Mouse (Mus musculus): Measurements from ENCODE around the gene Kcp. TPM values are rescaled to one million over a fixed set of nuclear protein-coding genes. Genes with fewer than 3 reads are reported as not detected.

Gene Kcp
- polyA plus RNA-seq, 1 experiment = 4.9 TPM

DNA sequence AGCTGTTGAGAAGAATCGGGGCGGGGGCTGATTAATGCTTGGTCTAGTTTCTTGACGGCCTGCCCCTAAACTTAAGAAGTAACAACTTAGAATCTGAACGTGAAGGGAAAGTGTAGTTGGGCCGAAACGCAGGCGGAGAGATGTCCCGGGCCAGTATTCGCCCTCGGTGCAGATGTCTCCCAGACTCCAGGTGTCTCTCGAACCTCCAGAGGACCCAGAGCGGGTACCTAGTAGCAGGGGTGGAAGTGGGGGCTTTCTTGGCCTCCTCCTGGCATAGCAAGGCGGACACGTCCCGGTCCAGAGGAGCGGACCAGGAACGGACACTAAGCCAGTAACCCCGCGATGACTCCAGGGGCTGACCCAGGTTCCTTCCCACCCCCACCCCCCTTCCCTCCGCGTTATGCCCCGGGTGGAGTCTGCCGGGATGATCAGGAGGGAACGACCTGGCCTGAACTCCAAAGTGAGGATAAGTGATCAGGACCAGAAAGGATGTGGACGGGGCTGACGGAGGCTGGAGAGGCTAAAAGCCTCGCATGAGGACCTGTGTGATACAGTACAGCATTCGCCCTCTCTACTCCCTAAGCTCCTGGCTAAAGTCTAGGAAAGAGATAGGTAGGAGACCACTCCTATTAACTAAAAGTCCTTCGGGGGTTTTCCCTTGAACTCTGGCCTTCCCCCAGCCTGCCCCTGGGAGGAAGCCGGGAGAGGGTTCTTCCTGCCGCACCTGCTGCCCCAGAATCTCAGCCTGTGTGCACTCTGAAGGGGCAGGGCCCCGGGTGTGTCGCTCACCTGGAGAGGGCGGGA, 19.8 kb upstream of the Kcp start:
- peaks cover 7% of the 10 kb centered on the region; the same call in 1 of the 2 replicates for H3K27me3 ChIP-seq (ENCODE audit: control insufficient read depth, insufficient read depth, low read length)
- no peak for DNase-seq
- H3K4me1 ChIP-seq (ENCODE audit: control insufficient read depth, insufficient read depth, low read length) = 0 out of 2 replicates have a peak, but pooled peaks cover 3% of the 10 kb centered on the region
- TF ChIP-seq POLR2A (IDR thresholded peaks at IDR 0.05; ENCODE audit: borderline replicate concordance, insufficient read depth, low read length) (no peak), CTCF (IDR thresholded peaks at IDR 0.05; ENCODE audit: borderline replicate concordance, insufficient read depth, low read depth, low read length) (no peak)
- H3K4me3 ChIP-seq (replicated peaks; ENCODE audit: insufficient read depth, low read depth, low read length) = no peak overlapping the region
- 5% methylated on average over 34 of the region's 34 CpGs for WGBS
- no peak overlapping the region for H3K27ac ChIP-seq (ENCODE audit: insufficient read depth, low read length)

DNA sequence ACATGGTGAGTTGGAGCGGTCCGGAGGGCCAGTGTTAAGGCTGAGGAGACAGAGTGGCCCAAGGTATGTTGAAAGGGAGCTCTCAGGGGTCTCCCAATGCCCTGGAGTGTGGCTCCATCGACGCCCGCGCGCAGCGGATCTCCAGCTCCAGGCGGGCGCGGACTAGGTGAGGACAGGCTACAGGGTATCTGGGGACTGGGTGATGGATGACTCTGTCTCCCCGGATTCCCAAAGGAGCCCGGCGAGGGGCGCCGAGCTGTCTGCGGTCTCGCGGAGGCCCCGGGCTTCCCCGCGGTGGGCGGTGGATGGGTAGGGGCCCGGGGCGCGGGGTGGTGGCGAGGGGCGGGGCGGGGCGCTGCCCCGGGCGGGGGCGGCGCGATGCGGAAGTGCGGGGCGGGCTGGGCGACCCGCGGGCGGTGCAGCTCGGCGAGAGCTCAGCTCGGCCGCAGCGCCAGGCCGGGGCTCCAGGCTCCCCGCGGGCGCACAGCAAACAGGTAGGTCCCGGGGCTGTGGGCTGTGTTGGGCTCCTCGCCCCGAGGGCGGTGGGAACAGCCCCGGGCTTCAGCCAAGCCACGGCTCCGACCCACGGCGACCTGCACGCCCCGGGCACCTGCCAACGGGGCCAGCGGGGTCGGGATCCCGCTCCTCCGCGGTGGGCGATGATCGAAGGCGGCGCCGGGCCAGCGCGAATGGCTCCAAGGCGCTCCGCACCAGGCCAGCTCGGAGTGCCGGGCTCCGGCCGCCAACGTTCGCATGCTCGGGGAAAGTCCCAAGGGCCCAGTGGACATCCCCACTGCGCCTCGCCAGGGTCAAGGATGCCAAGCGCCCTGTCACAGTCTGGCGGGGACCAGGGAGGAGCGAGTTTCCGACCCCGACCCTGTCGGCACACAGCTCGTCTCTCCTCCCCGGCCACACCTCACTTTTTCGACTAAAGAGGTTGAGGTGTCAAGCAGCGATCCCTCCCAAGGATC, 18.8 kb upstream of the Kcp start, which contains the start of gene Irf5:
TSS of gene Irf5 (plus strand) at position 345 of the 971 bp plus-strand sequence.
- peaks cover 7% of the 10 kb centered on the region; the same call in 1 of the 2 replicates for H3K27me3 ChIP-seq (ENCODE audit: control insufficient read depth, insufficient read depth, low read length)
- peak in 1 of 2 experiments; percentile 25 for DNase-seq
- TF ChIP-seq POLR2A (IDR thresholded peaks at IDR 0.05; ENCODE audit: borderline replicate concordance, insufficient read depth, low read length) (no peak), CTCF (IDR thresholded peaks at IDR 0.05; ENCODE audit: borderline replicate concordance, insufficient read depth, low read depth, low read length) (no peak)
- no peak within 1 kb of the TSS for H3K27ac ChIP-seq (ENCODE audit: insufficient read depth, low read length)
- H3K4me3 ChIP-seq (replicated peaks; ENCODE audit: insufficient read depth, low read depth, low read length) = peak within 1 kb of the TSS; percentile 41
- H3K4me1 ChIP-seq (ENCODE audit: control insufficient read depth, insufficient read depth, low read length) = 0 out of 2 replicates have a peak, but pooled peaks cover 3% of the 10 kb centered on the region
- under 1% methylated on average over 96 of the region's 96 CpGs for WGBS

GRCm38 (mm10) chr6:29525256-29525655, 17.5 kb upstream of the Kcp start:
- Histone ChIP-seq H3K4me1 (ENCODE audit: control insufficient read depth, insufficient read depth, low read length) (0 out of 2 replicates have a peak, but pooled peaks cover 3% of the 10 kb centered on the region), H3K4me3 (replicated peaks; ENCODE audit: insufficient read depth, low read depth, low read length) (no peak overlapping the region), H3K27ac (ENCODE audit: insufficient read depth, low read length) (no peak overlapping the region), H3K27me3 (ENCODE audit: control insufficient read depth, insufficient read depth, low read length) (peaks cover 7% of the 10 kb centered on the region; the same call in 1 of the 2 replicates)
- TF ChIP-seq CTCF (IDR thresholded peaks at IDR 0.05; ENCODE audit: borderline replicate concordance, insufficient read depth, low read depth, low read length) = no peak
- TF ChIP-seq POLR2A (IDR thresholded peaks at IDR 0.05; ENCODE audit: borderline replicate concordance, insufficient read depth, low read length) = no peak
- no peak for DNase-seq
- 74% methylated on average over 6 of the region's 6 CpGs for WGBS

DNA sequence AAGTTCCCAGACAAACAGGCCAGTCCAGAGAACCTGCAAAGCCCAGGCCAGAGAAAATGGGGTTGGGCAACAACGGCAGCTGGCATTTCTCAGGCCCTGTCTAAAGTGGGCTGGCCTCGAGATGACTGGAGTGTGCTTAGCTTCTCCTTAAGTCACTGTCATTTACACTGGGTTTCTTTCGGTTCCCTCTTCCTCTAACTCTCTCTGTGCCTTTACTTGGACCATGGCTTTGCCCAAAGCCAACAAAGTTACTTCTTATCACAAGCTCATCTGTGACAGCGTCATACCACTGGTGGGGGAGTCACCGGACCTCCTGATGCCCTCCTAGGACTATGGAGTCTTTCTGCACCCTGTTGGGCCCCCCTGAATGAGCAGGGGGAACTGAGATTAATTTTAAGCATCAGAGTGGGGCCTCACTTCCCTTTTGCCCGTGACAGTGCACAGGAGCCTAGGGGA, 16.3 kb upstream of the Kcp start:
- Histone ChIP-seq H3K4me1 (ENCODE audit: control insufficient read depth, insufficient read depth, low read length) (0 out of 2 replicates have a peak, but pooled peaks cover 3% of the 10 kb centered on the region), H3K27me3 (ENCODE audit: control insufficient read depth, insufficient read depth, low read length) (peaks cover 7% of the 10 kb centered on the region; the same call in 1 of the 2 replicates), H3K27ac (ENCODE audit: insufficient read depth, low read length) (no peak overlapping the region), H3K4me3 (replicated peaks; ENCODE audit: insufficient read depth, low read depth, low read length) (no peak overlapping the region)
- TF ChIP-seq POLR2A (IDR thresholded peaks at IDR 0.05; ENCODE audit: borderline replicate concordance, insufficient read depth, low read length) (no peak), CTCF (IDR thresholded peaks at IDR 0.05; ENCODE audit: borderline replicate concordance, insufficient read depth, low read depth, low read length) (no peak)
- DNase-seq = no peak
- 61% methylated on average over 6 of the region's 6 CpGs for WGBS

GRCm38 (mm10) chr6:29523301-29524033, 15.7 kb upstream of the Kcp start:
- DNase-seq = no peak
- H3K4me3 ChIP-seq (replicated peaks; ENCODE audit: insufficient read depth, low read depth, low read length) = no peak overlapping the region
- 0 out of 2 replicates have a peak, but pooled peaks cover 3% of the 10 kb centered on the region for H3K4me1 ChIP-seq (ENCODE audit: control insufficient read depth, insufficient read depth, low read length)
- no peak overlapping the region for H3K27ac ChIP-seq (ENCODE audit: insufficient read depth, low read length)
- TF ChIP-seq CTCF (IDR thresholded peaks at IDR 0.05; ENCODE audit: borderline replicate concordance, insufficient read depth, low read depth, low read length) = no peak
- no peak for TF ChIP-seq POLR2A (IDR thresholded peaks at IDR 0.05; ENCODE audit: borderline replicate concordance, insufficient read depth, low read length)
- WGBS = 70% methylated on average over 12 of the region's 12 CpGs
- H3K27me3 ChIP-seq (ENCODE audit: control insufficient read depth, insufficient read depth, low read length) = peaks cover 7% of the 10 kb centered on the region; the same call in 1 of the 2 replicates

DNA sequence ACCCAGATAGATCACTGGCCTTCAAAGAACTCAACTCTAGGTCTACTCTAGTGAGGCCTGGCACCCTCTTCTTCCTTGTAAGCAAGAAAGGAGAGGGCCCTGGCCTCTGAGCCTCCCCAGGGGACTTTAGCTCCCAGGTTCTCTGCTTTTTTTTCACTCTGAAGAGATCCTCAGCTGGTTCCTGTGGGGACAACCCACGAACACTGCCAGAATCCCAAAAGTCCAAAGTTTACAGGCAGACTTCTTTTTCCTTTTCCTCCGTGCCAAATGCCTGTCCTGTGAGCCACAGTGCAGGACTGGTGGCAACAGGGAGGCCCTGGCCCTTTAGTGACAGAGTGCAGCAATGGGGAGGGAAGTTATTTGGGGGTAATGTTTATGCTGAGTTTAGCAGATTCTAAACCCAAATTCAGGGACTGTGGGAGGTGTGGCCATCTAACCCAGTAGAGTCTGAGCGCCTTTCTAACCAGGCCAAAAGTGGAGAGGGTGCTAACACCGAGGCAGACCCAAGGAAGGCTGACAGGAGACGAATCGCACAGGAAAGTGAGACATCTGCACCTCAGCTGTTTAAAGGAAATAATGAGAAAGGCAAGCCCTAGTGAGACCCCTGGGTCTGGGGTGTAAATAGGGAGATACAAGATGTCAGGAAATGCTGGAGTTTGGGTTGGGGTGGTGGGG, 15.0 kb upstream of the Kcp start:
- no peak overlapping the region for H3K4me3 ChIP-seq (replicated peaks; ENCODE audit: insufficient read depth, low read depth, low read length)
- H3K27me3 ChIP-seq (ENCODE audit: control insufficient read depth, insufficient read depth, low read length) = peaks cover 7% of the 10 kb centered on the region; the same call in 1 of the 2 replicates
- no peak overlapping the region for H3K27ac ChIP-seq (ENCODE audit: insufficient read depth, low read length)
- no peak for DNase-seq
- no peak for TF ChIP-seq POLR2A (IDR thresholded peaks at IDR 0.05; ENCODE audit: borderline replicate concordance, insufficient read depth, low read length)
- no peak for TF ChIP-seq CTCF (IDR thresholded peaks at IDR 0.05; ENCODE audit: borderline replicate concordance, insufficient read depth, low read depth, low read length)
- 79% methylated on average over 6 of the region's 6 CpGs for WGBS
- H3K4me1 ChIP-seq (ENCODE audit: control insufficient read depth, insufficient read depth, low read length) = 0 out of 2 replicates have a peak, but pooled peaks cover 3% of the 10 kb centered on the region
